Mouse (Mus musculus) intestine, postnatal 0 days (tissue): ENCODE data around the gene Bhlhe41. TPM values are rescaled to one million over a fixed set of nuclear protein-coding genes. Genes with fewer than 3 reads are reported as not detected.
A peak's percentile ranks its signal among the peaks of the same experiment; 100 is the strongest.

Experiments used
- ATAC-seq: fragments of 200-750 bp; cut with Nextera tagmentation; 2 replicates; pipeline ENCODE4 v1.8.0; 2017; ENCODE audit warnings: mild to moderate bottlenecking, moderate TSS enrichment, moderate library complexity
- H3K27ac ChIP-seq: fragments of 300-500 bp; sonication (generic); 2 replicates; pipeline ENCODE4 v1.5.1; 2014; ENCODE audit warnings: mild to moderate bottlenecking, low read depth, low read length, moderate library complexity
- H3K27me3 ChIP-seq: fragments of 300-500 bp; sonication (generic); replicated peaks from 2 replicates; pipeline ENCODE4 v1.6.1; 2014; ENCODE audit warnings: low read length, mixed read lengths; ENCODE audit not compliant: control insufficient read depth, insufficient read depth
- H3K36me3 ChIP-seq: fragments of 300-500 bp; sonication (generic); 2 replicates; pipeline ENCODE4 v1.6.1; 2014; ENCODE audit warnings: mild to moderate bottlenecking, moderate library complexity; ENCODE audit not compliant: control insufficient read depth, insufficient read depth
- H3K4me1 ChIP-seq: fragments of 300-500 bp; sonication (generic); replicated peaks from 2 replicates; pipeline ENCODE4 v1.6.1; 2014; ENCODE audit warnings: antibody characterized with exemption, low read length, mixed read lengths; ENCODE audit not compliant: control insufficient read depth, insufficient read depth
- H3K4me2 ChIP-seq: fragments of 300-500 bp; sonication (generic); replicated peaks from 2 replicates; pipeline ENCODE4 v1.6.1; 2014; ENCODE audit warnings: low read depth, mild to moderate bottlenecking, moderate library complexity
- H3K4me3 ChIP-seq: fragments of 300-500 bp; sonication (generic); 2 replicates; pipeline ENCODE4 v1.5.1; 2014; ENCODE audit warnings: low read depth, low read length
- H3K9ac ChIP-seq: fragments of 300-500 bp; sonication (generic); 2 replicates; pipeline ENCODE4 v1.6.1; 2014; ENCODE audit warnings: mild to moderate bottlenecking, low read depth, low read length
- H3K9me3 ChIP-seq: fragments of 300-500 bp; sonication (generic); 2 replicates; pipeline ENCODE4 v1.6.1; 2016; ENCODE audit warnings: mixed run types; ENCODE audit not compliant: control insufficient read depth
- CTCF ChIP-seq: sonication (generic); IDR thresholded peaks from 2 replicates; pipeline ENCODE4 v1.5.1; 2016; ENCODE audit warnings: low read depth, mild to moderate bottlenecking, control low read depth, antibody characterized with exemption, moderate library complexity
- WGBS: fragments of 180-500 bp; shearing (Covaris S2); extraction: QIAGEN DNeasy Blood & Tissue Kit; methylation state at CpG from one replicate; pipeline ENCODE4 v1.1.7; 2014; 5-methylcytosine and 5-hydroxymethylcytosine counted together
- polyA plus RNA-seq: library from polyadenylated mRNA; unstranded; fragments of >200 nt; fragmentation: Nextera tagmentation; extraction: Ambion mirVana; gene quantifications from 2 replicates; pipeline ENCODE4 v1.2.1, GENCODE M21; 2015

Gene Bhlhe41
- polyA plus RNA-seq, 1 experiment from 2014 or later: 0.44 TPM

DNA sequence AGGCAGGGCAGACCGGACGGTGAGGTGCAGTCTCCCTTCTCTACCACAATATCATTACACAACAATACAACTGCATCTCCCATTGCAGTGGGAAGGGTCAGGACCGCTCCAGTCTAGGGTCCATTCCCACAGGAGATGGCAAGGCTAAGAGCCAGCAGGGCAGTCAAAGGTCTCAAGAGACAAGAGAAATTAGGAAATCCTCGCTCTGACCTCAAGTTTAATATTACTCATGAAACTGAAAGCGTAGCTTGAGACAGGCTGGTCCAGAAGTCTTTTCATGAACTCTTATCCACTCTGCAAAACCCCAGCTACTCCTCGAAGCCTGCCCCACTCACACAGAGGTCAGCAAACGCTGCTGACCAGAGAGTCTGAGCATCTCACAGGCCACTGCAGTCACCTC, 7.9 kb downstream of the Bhlhe41 start:
- H3K9me3 ChIP-seq: no peaks in the 10 kb centered on the region
- H3K4me2 ChIP-seq: no peak overlapping the region
- ATAC-seq: no peak
- TF ChIP-seq CTCF: no peak
- H3K4me1 ChIP-seq: no peaks in the 10 kb centered on the region
- WGBS: 87% methylated on average over 7 of the region's 7 CpGs
- H3K36me3 ChIP-seq: no peaks in the 10 kb centered on the region
- H3K9ac ChIP-seq: no peak overlapping the region
- H3K27me3 ChIP-seq: peaks cover 5% of the 10 kb centered on the region
- no peak overlapping the region for H3K4me3 ChIP-seq
- no peak overlapping the region for H3K27ac ChIP-seq

DNA sequence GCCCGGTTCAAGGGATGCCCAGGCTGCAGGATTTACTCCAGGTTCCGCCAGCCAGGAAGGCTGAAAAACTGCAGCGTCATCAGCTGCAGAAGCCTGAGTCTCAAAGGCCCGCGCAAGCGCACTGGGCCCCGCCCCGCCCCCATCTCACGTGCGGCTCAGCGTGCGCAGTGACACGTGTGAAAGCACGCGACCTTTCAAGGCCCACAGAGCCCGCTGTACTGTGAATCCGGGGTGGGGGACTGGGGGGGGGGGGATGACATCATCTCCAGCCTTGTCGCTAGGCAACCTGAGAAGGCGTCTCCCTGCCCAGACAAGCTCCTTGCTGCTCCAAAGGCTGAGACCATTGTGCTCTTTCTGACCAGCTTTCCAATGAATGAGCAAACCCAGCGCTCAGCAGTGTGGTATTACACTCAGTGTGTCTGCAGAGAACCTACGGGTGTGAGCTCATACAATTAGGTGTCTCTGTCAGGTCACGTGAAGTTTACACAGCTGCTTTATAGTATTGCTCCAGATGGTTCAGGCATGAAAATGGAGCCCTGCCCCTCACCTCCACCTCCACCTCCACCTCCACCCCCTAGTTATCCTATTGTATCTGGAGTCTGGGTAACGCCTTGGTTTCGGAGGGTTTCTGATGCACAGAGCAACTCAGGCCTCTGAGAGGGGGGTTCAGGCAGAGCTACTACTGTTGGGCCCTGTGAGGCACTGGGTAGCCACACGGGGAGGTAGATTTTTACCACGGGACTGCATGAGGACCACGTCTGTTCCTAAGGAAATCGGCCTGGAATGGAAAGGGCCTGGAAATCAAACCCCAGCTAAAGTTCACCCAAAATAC, 9.4 kb downstream of the Bhlhe41 start:
- no peak overlapping the region for H3K9ac ChIP-seq
- H3K4me2 ChIP-seq: peak overlapping the region; percentile 42
- H3K9me3 ChIP-seq: no peaks in the 10 kb centered on the region
- H3K27me3 ChIP-seq: no peaks in the 10 kb centered on the region
- no peak overlapping the region for H3K27ac ChIP-seq
- H3K36me3 ChIP-seq: no peaks in the 10 kb centered on the region
- no peak overlapping the region for H3K4me3 ChIP-seq
- TF ChIP-seq CTCF: no peak
- no peaks in the 10 kb centered on the region for H3K4me1 ChIP-seq
- peak; percentile 82 for ATAC-seq
- 12% methylated on average over 28 of the region's 28 CpGs for WGBS

DNA sequence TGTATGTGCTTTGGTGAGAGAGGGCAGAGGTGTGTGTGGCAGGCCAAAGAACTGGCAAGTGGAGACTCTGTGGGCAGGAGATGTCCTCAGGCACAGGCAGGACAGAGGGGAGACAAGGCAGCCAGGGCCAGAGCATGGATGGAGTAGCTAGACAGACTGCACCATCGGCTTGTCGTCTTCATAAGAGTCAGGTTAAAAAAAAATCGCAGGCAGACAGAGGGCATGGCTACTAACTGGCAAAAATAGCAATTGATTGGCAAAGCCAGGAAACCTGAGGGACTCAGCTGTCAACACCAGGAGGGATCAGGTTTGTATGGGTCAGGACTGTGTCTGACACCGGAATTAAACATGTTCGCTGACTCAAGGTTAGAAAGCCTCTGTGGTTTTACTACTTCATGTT, 10.6 kb downstream of the Bhlhe41 start:
- no peak overlapping the region for H3K4me3 ChIP-seq
- H3K9ac ChIP-seq: no peak overlapping the region
- H3K9me3 ChIP-seq: no peaks in the 10 kb centered on the region
- no peak overlapping the region for H3K4me2 ChIP-seq
- no peak for ATAC-seq
- H3K36me3 ChIP-seq: no peaks in the 10 kb centered on the region
- 84% methylated on average over 5 of the region's 5 CpGs for WGBS
- no peak for TF ChIP-seq CTCF
- no peaks in the 10 kb centered on the region for H3K4me1 ChIP-seq
- no peaks in the 10 kb centered on the region for H3K27me3 ChIP-seq
- H3K27ac ChIP-seq: no peak overlapping the region

GRCm38 (mm10) chr6:145853356-145854079, 11.8 kb downstream of the Bhlhe41 start:
- WGBS: 94% methylated on average over 10 of the region's 10 CpGs
- H3K9me3 ChIP-seq: no peaks in the 10 kb centered on the region
- no peak overlapping the region for H3K27ac ChIP-seq
- H3K4me3 ChIP-seq: no peak overlapping the region
- H3K4me2 ChIP-seq: no peak overlapping the region
- no peak for ATAC-seq
- no peaks in the 10 kb centered on the region for H3K4me1 ChIP-seq
- H3K9ac ChIP-seq: no peak overlapping the region
- TF ChIP-seq CTCF: no peak
- no peaks in the 10 kb centered on the region for H3K27me3 ChIP-seq
- no peaks in the 10 kb centered on the region for H3K36me3 ChIP-seq

GRCm38 (mm10) chr6:145852708-145853107, 12.7 kb downstream of the Bhlhe41 start:
- Histone ChIP-seq H3K4me3 (no peak overlapping the region), H3K9ac (no peak overlapping the region), H3K4me2 (no peak overlapping the region), H3K4me1 (no peaks in the 10 kb centered on the region), H3K27me3 (no peaks in the 10 kb centered on the region), H3K9me3 (no peaks in the 10 kb centered on the region), H3K36me3 (no peaks in the 10 kb centered on the region), H3K27ac (no peak overlapping the region)
- no peak for ATAC-seq
- TF ChIP-seq CTCF: no peak
- 94% methylated on average over 7 of the region's 7 CpGs for WGBS

GRCm38 (mm10) chr6:145851956-145852355, 13.4 kb downstream of the Bhlhe41 start:
- Histone ChIP-seq H3K4me1 (no peaks in the 10 kb centered on the region), H3K27ac (no peak overlapping the region), H3K36me3 (no peaks in the 10 kb centered on the region), H3K4me3 (no peak overlapping the region), H3K9ac (no peak overlapping the region), H3K9me3 (no peaks in the 10 kb centered on the region), H3K27me3 (no peaks in the 10 kb centered on the region), H3K4me2 (no peak overlapping the region)
- ATAC-seq: no peak
- WGBS: 69% methylated on average over 11 of the region's 11 CpGs
- TF ChIP-seq CTCF: no peak
